Mouse (Mus musculus) hindbrain, embryonic 12.5 days (tissue): Measurements from ENCODE around the gene Pgp. TPM values are rescaled to one million over a fixed set of nuclear protein-coding genes. Genes with fewer than 3 reads are reported as not detected.
A peak's percentile ranks its signal among the peaks of the same experiment; 100 is the strongest.

ENCODE experiments used
- ATAC-seq: fragments of 200-750 bp; cut with Nextera tagmentation; 2 replicates; pipeline ENCODE4 v1.8.0; 2017; ENCODE audit warnings: moderate TSS enrichment; ENCODE audit not compliant: low FRiP score
- H3K27ac ChIP-seq: fragments of 300-500 bp; sonication (generic); 2 replicates; pipeline ENCODE4 v1.5.1; 2016; ENCODE audit warnings: mild to moderate bottlenecking
- H3K27me3 ChIP-seq: fragments of 300-500 bp; sonication (generic); 2 replicates; pipeline ENCODE4 v1.6.1; 2016; ENCODE audit warnings: mild to moderate bottlenecking
- H3K36me3 ChIP-seq: fragments of 300-500 bp; sonication (generic); 2 replicates; pipeline ENCODE4 v1.6.1; 2016; ENCODE audit warnings: mild to moderate bottlenecking
- H3K4me1 ChIP-seq: fragments of 300-500 bp; sonication (generic); 2 replicates; pipeline ENCODE4 v1.6.1; 2016
- H3K4me2 ChIP-seq: fragments of 300-500 bp; sonication (generic); replicated peaks from 2 replicates; pipeline ENCODE4 v1.6.1; 2016; ENCODE audit warnings: mild to moderate bottlenecking
- H3K4me3 ChIP-seq: fragments of 300-500 bp; sonication (generic); 2 replicates; pipeline ENCODE4 v1.5.1; 2016; ENCODE audit warnings: mild to moderate bottlenecking
- H3K9ac ChIP-seq: fragments of 300-500 bp; sonication (generic); 2 replicates; pipeline ENCODE4 v1.6.1; 2016; ENCODE audit warnings: mild to moderate bottlenecking, moderate library complexity
- H3K9me3 ChIP-seq: fragments of 300-500 bp; sonication (generic); replicated peaks from 2 replicates; pipeline ENCODE4 v1.6.1; 2016; ENCODE audit warnings: mild to moderate bottlenecking
- WGBS: fragments of 180-500 bp; shearing (Covaris S2); methylation state at CpG from one replicate; pipeline ENCODE4 v1.1.7; 2016; 5-methylcytosine and 5-hydroxymethylcytosine counted together
- polyA plus RNA-seq: library from polyadenylated mRNA; unstranded; fragments of >200 nt; fragmentation: Nextera tagmentation; extraction: Ambion mirVana; gene quantifications from 2 replicates; pipeline ENCODE4 v1.2.1, GENCODE M21; 2016

The Pgp gene
- polyA plus RNA-seq, 1 experiment from 2014 or later: 57.3 TPM

DNA sequence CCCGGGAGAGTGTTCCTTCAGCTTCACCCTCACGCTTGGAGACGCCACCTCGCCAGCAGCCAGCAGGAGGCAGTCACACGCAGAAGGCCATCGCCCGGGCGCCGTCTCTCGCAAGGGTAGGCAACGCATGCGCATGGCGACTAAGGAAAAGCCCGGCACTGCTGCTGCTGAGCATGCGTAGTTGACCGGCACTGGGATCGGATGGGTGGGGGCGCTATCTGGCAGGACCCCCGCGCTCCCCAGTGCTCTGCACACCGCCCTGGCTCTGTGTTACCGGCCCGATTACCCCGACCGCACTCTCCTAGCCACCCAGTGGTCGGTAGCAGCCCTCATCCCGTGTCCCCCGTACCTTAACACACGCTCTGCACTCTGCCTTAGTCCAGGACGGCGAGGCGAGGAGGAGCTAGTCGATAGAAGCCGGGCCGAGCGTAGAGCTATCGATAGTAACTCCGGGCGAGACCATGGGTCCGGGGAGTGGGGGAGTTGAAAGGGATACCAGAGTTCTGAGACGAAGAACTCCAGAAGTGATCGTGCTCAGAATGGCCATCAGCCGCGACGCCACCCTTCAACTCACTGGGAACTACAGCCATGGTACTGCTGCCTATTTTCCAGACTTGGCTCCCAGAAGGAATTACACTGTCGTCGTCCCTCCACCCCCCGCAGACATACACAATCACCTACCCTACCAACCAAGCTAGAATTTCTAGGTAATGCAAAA, 8.6 kb downstream of the Pgp start, which contains the start of gene Mlst8:
Mlst8 (minus strand) TSS at position 416 of the 718 bp plus-strand sequence.
- WGBS: under 1% methylated on average over 48 of the region's 48 CpGs
- Histone ChIP-seq H3K4me1 (peaks cover 21% of the 10 kb centered on the region), H3K4me2 (peak within 1 kb of the TSS; percentile 62), H3K4me3 (peak within 1 kb of the TSS; percentile 76), H3K27me3 (no peaks in the 10 kb centered on the region), H3K36me3 (peaks cover 37% of the 10 kb centered on the region), H3K27ac (peak within 1 kb of the TSS; percentile 97), H3K9me3 (no peaks in the 10 kb centered on the region), H3K9ac (peak within 1 kb of the TSS; percentile 85)
- peak; percentile 94 for ATAC-seq

DNA sequence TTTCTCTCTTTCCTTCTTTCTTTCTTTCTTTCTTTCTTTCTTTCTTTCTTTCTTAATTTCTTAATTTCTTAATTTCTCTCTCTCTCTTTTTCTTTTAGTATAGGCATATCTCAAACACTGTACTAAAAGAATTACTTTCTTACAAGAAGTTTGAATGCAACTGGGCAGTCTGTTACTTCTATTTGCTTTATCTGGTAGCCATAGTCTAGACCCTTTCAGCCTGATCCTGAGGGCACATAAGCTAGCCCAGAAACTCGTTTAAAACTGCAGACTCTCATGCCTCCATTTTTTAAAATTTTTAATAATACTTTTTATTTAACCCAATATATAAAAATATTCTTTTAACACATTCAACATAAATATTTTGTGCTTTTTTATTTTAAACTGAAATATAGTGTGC, 9.2 kb downstream of the Pgp start:
- H3K9ac ChIP-seq: 0 out of 2 replicates have a peak overlapping the region, but pooled peaks have one; percentile 43
- no peaks in the 10 kb centered on the region for H3K9me3 ChIP-seq
- peak overlapping the region; percentile 64; the same call in 1 of the 2 replicates for H3K27ac ChIP-seq
- no peak for ATAC-seq
- H3K27me3 ChIP-seq: no peaks in the 10 kb centered on the region
- H3K4me3 ChIP-seq: peak overlapping the region; percentile 76
- 35% methylated on average over 1 of the region's 1 CpGs for WGBS
- H3K36me3 ChIP-seq: peaks cover 31% of the 10 kb centered on the region
- H3K4me1 ChIP-seq: peaks cover 15% of the 10 kb centered on the region
- H3K4me2 ChIP-seq: peak overlapping the region; percentile 62

DNA sequence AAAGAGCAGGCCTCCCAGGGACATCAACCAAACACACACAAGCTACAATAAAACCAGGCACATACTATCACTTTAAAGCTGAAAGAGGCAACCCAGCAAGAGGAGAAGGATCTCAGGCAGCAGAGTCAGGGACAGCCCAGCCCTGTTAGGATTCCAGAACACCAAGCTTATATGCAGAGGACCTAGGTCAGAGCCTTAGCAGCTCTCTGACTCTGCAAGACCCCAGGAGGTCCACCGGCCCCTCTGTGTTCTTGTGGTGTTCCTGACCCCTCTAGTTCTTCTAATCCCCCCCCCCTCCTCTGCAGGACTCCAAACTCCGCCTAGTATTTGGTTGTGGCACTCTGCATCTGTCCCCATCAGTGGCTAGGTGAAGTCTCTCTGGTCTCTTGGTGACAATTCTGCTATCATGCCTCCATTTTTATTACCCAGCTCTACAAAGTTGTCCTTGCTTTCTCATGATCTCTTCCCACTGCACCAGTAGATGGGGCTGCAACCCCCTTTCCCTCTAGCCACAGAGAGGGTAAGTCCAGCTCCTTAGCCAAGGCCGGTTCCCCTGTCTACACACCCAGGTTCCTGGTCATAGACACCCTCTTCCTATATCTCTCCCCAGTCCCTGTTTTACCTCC, 10.1 kb downstream of the Pgp start:
- H3K27ac ChIP-seq: no peak overlapping the region
- H3K9ac ChIP-seq: no peak overlapping the region
- no peak for ATAC-seq
- peaks cover 22% of the 10 kb centered on the region for H3K36me3 ChIP-seq
- WGBS: 40% methylated on average over 3 of the region's 3 CpGs
- peaks cover 14% of the 10 kb centered on the region for H3K4me1 ChIP-seq
- no peaks in the 10 kb centered on the region for H3K9me3 ChIP-seq
- no peak overlapping the region for H3K4me3 ChIP-seq
- no peak overlapping the region for H3K4me2 ChIP-seq
- 0 out of 2 replicates have a peak, but pooled peaks cover 2% of the 10 kb centered on the region for H3K27me3 ChIP-seq

DNA sequence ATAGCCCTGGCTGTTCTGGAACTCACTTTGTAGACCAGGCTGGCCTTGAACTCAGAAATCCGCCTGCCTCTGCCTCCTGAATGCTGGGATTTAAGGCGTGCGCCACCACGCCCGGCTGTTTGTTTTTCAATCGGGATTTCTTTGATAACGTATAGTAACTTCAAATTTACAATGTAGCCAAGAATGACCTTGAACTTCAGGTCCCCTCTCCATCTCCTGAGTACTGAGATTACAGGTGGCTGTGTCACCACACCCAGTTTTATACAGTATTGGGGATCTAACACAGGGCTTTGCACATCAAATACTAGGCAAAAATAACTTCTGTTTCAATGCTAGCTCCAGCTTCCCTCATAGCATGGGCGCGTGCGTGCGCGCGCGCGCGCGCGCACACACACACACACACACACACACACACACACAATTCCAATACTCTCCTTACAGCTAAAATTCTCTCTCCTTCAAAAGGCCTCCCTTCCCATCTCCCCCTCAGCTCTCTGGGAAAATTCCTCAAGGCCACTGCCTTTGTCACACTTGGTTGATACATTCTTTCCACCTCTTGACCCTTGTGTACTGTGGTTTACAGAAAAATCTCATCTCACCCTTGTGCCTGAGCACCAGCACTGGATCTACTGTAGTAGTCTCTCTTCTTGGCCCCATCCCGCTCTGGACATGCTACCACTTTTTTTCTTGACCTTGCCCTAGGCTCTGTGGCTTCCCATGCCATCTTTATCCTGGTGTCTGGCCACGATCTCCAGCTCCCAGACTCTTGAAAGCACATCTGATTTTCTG, 11.0 kb downstream of the Pgp start:
- WGBS: 94% methylated on average over 20 of the region's 20 CpGs
- ATAC-seq: no peak
- H3K27ac ChIP-seq: no peak overlapping the region
- H3K9me3 ChIP-seq: no peaks in the 10 kb centered on the region
- H3K4me3 ChIP-seq: no peak overlapping the region
- H3K9ac ChIP-seq: no peak overlapping the region
- peaks cover 18% of the 10 kb centered on the region for H3K4me1 ChIP-seq
- peaks cover 13% of the 10 kb centered on the region for H3K36me3 ChIP-seq
- no peak overlapping the region for H3K4me2 ChIP-seq
- H3K27me3 ChIP-seq: 0 out of 2 replicates have a peak, but pooled peaks cover 2% of the 10 kb centered on the region

DNA sequence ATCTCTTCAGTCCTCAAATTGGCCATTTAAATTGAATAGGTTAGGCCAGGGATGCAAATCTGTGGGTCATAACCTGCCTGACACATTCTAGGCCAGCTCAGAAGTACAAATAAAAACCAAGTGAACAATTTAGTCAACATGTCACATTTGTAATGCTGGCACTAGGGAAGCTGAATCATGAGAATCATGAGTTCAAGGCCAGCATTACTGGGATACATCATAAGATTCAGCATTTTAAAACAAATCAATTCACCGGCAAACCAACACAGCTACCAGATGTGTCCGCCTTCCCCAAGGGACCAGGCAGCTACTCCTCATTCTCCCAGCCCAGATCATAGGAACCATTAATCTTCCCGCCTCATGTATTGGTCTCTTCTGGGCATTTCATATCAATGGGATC, 13.3 kb downstream of the Pgp start:
- 67% methylated on average over 3 of the region's 3 CpGs for WGBS

DNA sequence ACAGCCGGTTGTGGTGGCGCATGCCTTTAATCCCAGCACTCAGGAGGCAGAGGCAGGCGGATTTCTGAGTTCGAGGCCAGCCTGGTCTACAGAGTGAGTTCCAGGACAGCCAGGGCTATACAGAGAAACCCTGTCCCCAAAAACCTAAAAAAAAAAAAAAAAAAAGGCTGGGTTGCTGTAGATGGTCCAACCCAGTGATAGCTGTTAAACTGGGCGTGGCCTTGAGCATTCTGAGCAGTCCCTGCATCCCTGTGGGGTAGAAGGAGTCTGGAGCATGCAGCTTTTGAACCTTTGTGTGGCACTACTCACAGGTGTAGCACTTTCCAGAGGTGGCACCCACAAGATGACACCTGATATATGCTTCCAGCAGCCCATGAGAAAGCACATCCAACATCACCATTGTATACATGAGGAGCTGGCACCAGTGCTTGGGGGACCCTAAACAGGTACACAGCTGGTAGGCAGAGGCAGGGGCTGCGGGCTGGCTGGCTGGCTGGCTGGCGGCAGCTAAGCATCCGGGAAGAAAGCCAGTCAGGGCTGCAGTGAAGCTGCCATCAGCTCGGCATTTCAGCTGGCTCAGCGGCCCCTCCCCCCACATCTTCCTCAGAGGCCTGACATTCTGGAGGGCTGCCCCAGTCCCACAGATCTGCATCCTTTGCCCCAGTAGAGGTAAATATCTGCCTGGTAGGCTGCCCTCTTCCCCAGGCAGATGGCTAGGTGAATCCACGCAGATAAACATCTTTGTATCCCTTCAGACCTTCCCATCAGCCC, 15.1 kb downstream of the Pgp start:
- no peak overlapping the region for H3K4me3 ChIP-seq
- H3K27ac ChIP-seq: peak overlapping the region; percentile 55

More for the DNA sequence above, 13.3 kb downstream of the Pgp start:
- H3K27me3 ChIP-seq: peaks cover 2% of the 10 kb centered on the region; the same call in 1 of the 2 replicates
- no peak overlapping the region for H3K4me3 ChIP-seq
- no peaks in the 10 kb centered on the region for H3K36me3 ChIP-seq
- no peak for ATAC-seq
- H3K4me1 ChIP-seq: peaks cover 13% of the 10 kb centered on the region
- no peak overlapping the region for H3K9ac ChIP-seq
- no peak overlapping the region for H3K27ac ChIP-seq
- no peak overlapping the region for H3K4me2 ChIP-seq
- no peaks in the 10 kb centered on the region for H3K9me3 ChIP-seq

DNA sequence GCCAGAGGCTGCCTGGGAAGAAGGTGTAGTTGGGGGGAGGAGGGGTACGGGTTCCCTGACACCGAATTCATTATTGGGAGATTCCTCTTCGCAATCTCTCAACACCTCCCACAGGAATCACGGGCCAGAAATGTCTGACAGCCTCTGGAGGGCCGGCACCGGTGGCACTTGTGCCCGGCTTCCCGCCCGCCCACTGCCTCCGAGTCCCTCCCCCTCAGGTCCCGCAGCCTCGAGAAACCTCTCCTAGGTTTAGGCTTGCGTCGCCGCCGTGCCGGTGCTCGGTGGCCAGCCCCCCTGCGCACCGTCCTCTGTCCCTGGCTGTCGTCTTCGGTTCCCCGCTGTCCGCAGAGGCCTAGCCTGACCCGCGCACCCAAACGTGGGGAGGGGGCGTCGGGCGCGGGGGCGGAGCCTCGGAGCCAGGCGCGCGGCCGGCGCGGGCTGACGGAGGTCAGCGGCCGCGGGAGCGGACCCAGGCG, 18.0 kb downstream of the Pgp start, which contains the start of gene Caskin1:
Caskin1 (plus strand) TSS at position 416 of the 476 bp plus-strand sequence.
- Histone ChIP-seq H3K9me3 (no peaks in the 10 kb centered on the region), H3K27me3 (peaks cover 2% of the 10 kb centered on the region; the same call in 1 of the 2 replicates), H3K4me2 (peak within 1 kb of the TSS; percentile 81), H3K4me1 (peaks cover 31% of the 10 kb centered on the region), H3K4me3 (peak within 1 kb of the TSS; percentile 86), H3K9ac (peak within 1 kb of the TSS; percentile 91), H3K27ac (peak within 1 kb of the TSS; percentile 96), H3K36me3 (no peaks in the 10 kb centered on the region)
- peak; percentile 62 for ATAC-seq
- WGBS: 0% methylated on average over 41 of the region's 45 CpGs

More for the DNA sequence above, 15.1 kb downstream of the Pgp start:
- H3K9ac ChIP-seq: 0 out of 2 replicates have a peak overlapping the region, but pooled peaks have one; percentile 43
- no peak for ATAC-seq
- 50% methylated on average over 11 of the region's 11 CpGs for WGBS
- no peaks in the 10 kb centered on the region for H3K36me3 ChIP-seq
- peaks cover 2% of the 10 kb centered on the region; the same call in 1 of the 2 replicates for H3K27me3 ChIP-seq
- H3K9me3 ChIP-seq: no peaks in the 10 kb centered on the region
- peaks cover 25% of the 10 kb centered on the region for H3K4me1 ChIP-seq
- H3K4me2 ChIP-seq: peak overlapping the region; percentile 23; the same call in 1 of the 2 replicates

DNA sequence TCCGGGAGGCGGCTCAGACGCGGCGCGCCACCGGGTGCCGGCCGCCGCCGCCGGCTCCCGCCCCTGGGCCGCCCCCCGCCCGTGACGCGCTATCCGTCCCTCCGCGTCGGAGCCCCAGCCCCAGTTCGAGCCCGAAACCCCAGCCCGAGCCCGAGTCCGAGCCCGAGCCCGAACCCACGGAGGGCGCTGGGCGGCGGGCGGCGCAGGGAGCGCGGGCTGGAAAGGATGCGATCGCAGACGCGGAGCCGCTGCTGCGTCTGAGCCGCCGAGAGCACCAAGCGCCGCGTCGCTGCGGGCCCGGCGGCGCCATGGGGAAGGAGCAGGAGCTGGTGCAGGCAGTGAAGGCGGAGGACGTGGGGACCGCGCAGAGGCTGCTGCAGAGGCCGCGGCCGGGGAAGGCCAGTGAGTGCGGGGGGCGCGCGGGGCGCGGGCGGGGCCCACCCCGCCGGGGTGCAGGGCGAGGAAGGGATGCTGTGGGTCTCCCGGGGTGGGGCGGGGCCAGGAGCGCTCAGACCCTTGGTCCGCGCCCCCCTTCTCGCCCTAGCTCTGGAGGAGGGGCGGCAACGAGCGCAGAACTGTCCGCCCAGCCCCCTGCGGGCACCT, 18.6 kb downstream of the Pgp start:
- H3K9ac ChIP-seq: peak overlapping the region; percentile 91
- peaks cover 31% of the 10 kb centered on the region for H3K4me1 ChIP-seq
- no peaks in the 10 kb centered on the region for H3K9me3 ChIP-seq
- WGBS: under 1% methylated on average over 57 of the region's 81 CpGs
- H3K27ac ChIP-seq: peak overlapping the region; percentile 96
- H3K36me3 ChIP-seq: no peaks in the 10 kb centered on the region
- H3K27me3 ChIP-seq: peaks cover 2% of the 10 kb centered on the region; the same call in 1 of the 2 replicates
- ATAC-seq: peak; percentile 80
- H3K4me2 ChIP-seq: peak overlapping the region; percentile 81
- H3K4me3 ChIP-seq: peak overlapping the region; percentile 86

DNA sequence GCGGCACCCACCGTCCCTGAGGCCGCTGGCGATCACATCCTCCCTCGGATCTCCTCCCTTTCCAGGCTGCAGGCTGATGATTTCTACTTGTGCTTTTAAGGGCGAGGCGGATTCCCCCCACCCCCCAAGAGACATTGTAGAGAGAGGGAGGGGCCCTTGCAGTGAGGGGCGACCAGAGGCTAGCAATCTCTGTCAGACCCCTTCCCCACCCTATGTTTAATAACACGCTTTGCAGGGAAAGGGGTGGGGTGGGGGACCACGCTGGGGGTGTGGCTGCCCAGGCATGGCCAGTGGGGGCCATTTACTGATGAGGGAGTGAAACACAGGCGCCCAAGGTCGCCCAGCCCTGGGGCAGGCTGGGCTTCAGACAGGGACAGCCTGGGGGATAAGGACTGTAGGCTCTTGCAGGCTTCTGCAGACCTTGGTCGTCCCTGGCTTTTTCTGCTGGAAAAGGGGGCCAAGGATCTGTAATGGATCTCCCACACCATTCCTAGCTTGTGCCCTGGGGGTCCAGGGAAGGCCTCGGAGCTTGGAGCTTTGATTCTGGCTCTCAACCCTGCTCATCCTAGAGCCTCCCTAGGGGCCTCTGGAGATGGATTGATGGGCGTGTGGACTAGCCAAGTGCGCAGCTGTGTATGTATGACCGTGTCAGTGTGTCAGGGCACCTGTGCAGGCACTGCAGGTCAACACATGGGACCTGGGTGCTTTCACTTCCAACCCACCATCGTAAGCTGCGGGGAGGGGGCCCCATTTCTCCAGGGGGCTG, 19.3 kb downstream of the Pgp start:
- peak; percentile 53 for ATAC-seq

DNA sequence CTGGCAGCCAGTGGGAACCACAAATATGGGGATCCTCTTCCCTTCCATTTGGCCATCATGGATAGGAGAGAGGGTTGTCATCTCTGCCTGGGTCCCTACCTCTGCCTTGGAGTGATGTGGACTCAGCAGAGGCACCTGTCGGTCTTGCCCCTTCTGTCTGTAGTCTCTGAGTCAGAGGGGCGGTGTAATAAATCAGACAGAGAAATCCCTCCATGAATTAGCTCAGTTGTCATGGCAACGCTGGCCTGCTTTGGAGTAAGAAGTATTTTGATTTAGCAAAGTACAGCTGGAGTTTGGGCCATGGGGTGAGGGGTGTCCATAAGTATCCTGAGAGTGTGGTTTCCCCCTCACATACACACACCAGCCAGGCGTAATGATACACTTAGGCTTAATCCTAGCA, 20.2 kb downstream of the Pgp start:
- Histone ChIP-seq H3K4me1 (peaks cover 28% of the 10 kb centered on the region), H3K27me3 (no peaks in the 10 kb centered on the region; the same call in 1 of the 2 replicates), H3K36me3 (no peaks in the 10 kb centered on the region), H3K4me3 (peak overlapping the region; percentile 86; the same call in 1 of the 2 replicates), H3K9me3 (no peaks in the 10 kb centered on the region), H3K27ac (peak overlapping the region; percentile 96; the same call in 1 of the 2 replicates), H3K9ac (no peak overlapping the region), H3K4me2 (peak overlapping the region; percentile 81; the same call in 1 of the 2 replicates)
- 67% methylated on average over 4 of the region's 4 CpGs for WGBS
- no peak for ATAC-seq

More for the DNA sequence above, 19.3 kb downstream of the Pgp start:
- Histone ChIP-seq H3K36me3 (no peaks in the 10 kb centered on the region), H3K9me3 (no peaks in the 10 kb centered on the region), H3K27ac (peak overlapping the region; percentile 96), H3K4me3 (peak overlapping the region; percentile 86), H3K27me3 (peaks cover 2% of the 10 kb centered on the region; the same call in 1 of the 2 replicates), H3K4me2 (peak overlapping the region; percentile 81), H3K4me1 (peaks cover 31% of the 10 kb centered on the region), H3K9ac (peak overlapping the region; percentile 91)
- 16% methylated on average over 19 of the region's 19 CpGs for WGBS
